Mouse (Mus musculus) limb, embryonic 14.5 days (tissue): ENCODE measurements at regions not wholly inside any gene's neighbourhood (a gene's known extent, or its start where the extent isn't known, plus 50 kb on each side); places are given as distances from the start of the nearest gene placed in this dataset.
A peak's percentile ranks its signal among the peaks of the same experiment; 100 is the strongest.
"Not testable (repeated sequence)": the region's sequence is repeated elsewhere in the genome, so short reads cannot be mapped to it uniquely, and the experiment has no call there.

Experiments
- ATAC-seq: fragments of 200-750 bp; cut with Nextera tagmentation; 2 replicates; pipeline ENCODE4 v1.8.0; 2017; ENCODE audit warnings: low read depth, moderate number of reproducible peaks, moderate TSS enrichment; ENCODE audit not compliant: low FRiP score
- DNase-seq: peaks from one replicate; pipeline ENCODE4 v3.0.0-alpha.2; 2015; ENCODE audit warnings: low spot score
- H3K27ac ChIP-seq: fragments of 300-500 bp; sonication (generic); replicated peaks from 2 replicates; pipeline ENCODE4 v1.5.1; 2014; ENCODE audit warnings: low read depth, mild to moderate bottlenecking, low read length, moderate library complexity, mixed read lengths
- H3K27me3 ChIP-seq: fragments of 300-500 bp; sonication (generic); 2 replicates; pipeline ENCODE4 v1.6.1; 2014; ENCODE audit warnings: low read length, mixed read lengths; ENCODE audit not compliant: control insufficient read depth, insufficient read depth
- H3K36me3 ChIP-seq: fragments of 300-500 bp; sonication (generic); 2 replicates; pipeline ENCODE4 v1.6.1; 2014; ENCODE audit warnings: mild to moderate bottlenecking, low read length, moderate library complexity, mixed read lengths; ENCODE audit not compliant: control insufficient read depth, insufficient read depth
- H3K4me1 ChIP-seq: fragments of 300-500 bp; sonication (generic); 2 replicates; pipeline ENCODE4 v1.6.1; 2014; ENCODE audit warnings: antibody characterized with exemption, low read length, mixed read lengths; ENCODE audit not compliant: control insufficient read depth, insufficient read depth
- H3K4me2 ChIP-seq: fragments of 300-500 bp; sonication (generic); replicated peaks from 2 replicates; pipeline ENCODE4 v1.6.1; 2014; ENCODE audit warnings: low read depth, mild to moderate bottlenecking, low read length, moderate library complexity; ENCODE audit not compliant: severe bottlenecking
- H3K4me3 ChIP-seq: fragments of 300-500 bp; sonication (generic); replicated peaks from 2 replicates; pipeline ENCODE4 v1.5.1; 2014; ENCODE audit warnings: low read length
- H3K9ac ChIP-seq: fragments of 300-500 bp; sonication (generic); 2 replicates; pipeline ENCODE4 v1.6.1; 2014; ENCODE audit warnings: mild to moderate bottlenecking, low read depth, low read length, moderate library complexity; ENCODE audit not compliant: severe bottlenecking
- H3K9me3 ChIP-seq: fragments of 300-500 bp; sonication (generic); 2 replicates; pipeline ENCODE4 v1.6.1; 2016; ENCODE audit warnings: low read length; ENCODE audit not compliant: control insufficient read depth
- POLR2A ChIP-seq: fragments of 200-500 bp; IDR thresholded peaks from 2 replicates; pipeline ENCODE4 v1.8.0; 2012; ENCODE audit warnings: inconsistent platforms, mild to moderate bottlenecking, moderate library complexity, borderline replicate concordance; ENCODE audit not compliant: insufficient read depth, insufficient read length; ENCODE audit errors: extremely low read depth
- WGBS: fragments of 180-500 bp; shearing (Covaris S2); extraction: QIAGEN DNeasy Blood & Tissue Kit; methylation state at CpG from one replicate; pipeline ENCODE4 v1.1.7; 2014; 5-methylcytosine and 5-hydroxymethylcytosine counted together

GRCm38 (mm10) chr17:15620746-15621694 lies 56.9 kb upstream of the Prdm9 start:
- no peak overlapping the region for H3K9ac ChIP-seq
- no peaks in the 10 kb centered on the region for H3K36me3 ChIP-seq
- no peak overlapping the region for H3K4me2 ChIP-seq
- 74% methylated on average over 7 of the region's 7 CpGs for WGBS
- DNase-seq (no peak), ATAC-seq (no peak)
- no peaks in the 10 kb centered on the region for H3K27me3 ChIP-seq
- no peaks in the 10 kb centered on the region for H3K9me3 ChIP-seq
- no peaks in the 10 kb centered on the region for H3K4me1 ChIP-seq
- no peak overlapping the region for H3K27ac ChIP-seq
- no peak overlapping the region for H3K4me3 ChIP-seq
- no peak for TF ChIP-seq POLR2A

DNA sequence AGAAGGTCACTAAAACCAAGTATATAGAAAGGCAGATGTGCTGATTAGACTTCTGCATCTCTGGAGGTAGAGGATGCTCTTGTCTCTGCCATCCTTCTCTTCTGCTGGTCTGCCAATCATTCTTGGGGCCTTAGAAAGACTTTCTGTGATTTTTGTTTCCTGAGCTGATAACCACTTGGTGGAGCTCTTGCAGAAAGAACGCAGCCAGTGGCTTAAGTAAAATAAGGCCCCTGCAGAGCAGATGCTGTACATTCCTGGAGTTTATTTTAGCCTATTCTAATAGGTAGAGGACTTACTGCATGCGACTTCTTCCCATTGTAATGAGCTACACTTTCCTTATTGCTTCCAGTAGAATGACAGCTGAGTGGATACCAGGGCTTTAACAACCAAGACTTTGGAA lies 58.8 kb upstream of the Prdm9 start:
- Histone ChIP-seq H3K27me3 (no peaks in the 10 kb centered on the region), H3K9ac (no peak overlapping the region), H3K4me2 (no peak overlapping the region), H3K27ac (no peak overlapping the region), H3K36me3 (no peaks in the 10 kb centered on the region), H3K4me3 (no peak overlapping the region), H3K9me3 (no peaks in the 10 kb centered on the region), H3K4me1 (no peaks in the 10 kb centered on the region)
- DNase-seq (peak; percentile 66), ATAC-seq (no peak)
- TF ChIP-seq POLR2A, result no peak
- WGBS, result 5% methylated on average over 2 of the region's 2 CpGs

DNA sequence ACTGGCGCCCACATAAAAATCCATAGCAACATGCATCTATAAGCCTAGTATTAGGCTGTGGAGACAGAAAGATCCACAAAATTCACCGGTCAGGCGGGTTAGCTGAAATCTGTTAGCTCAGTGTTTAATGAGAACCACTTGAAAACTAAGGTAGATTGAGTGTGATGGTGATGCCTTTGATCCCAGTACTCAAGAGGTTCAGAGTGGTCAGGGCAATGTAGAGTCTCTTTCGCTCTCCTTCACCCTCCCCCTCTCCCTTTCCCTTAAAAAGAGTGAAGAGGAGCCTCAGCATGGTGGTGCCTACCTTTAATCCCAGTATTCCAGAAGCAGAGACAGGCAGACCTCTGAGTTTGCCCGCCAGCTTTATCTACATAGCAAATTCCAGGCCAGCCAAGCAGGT lies 66.6 kb upstream of the Prdm9 start:
- Histone ChIP-seq H3K27ac (no peak overlapping the region), H3K4me1 (no peaks in the 10 kb centered on the region), H3K36me3 (no peaks in the 10 kb centered on the region), H3K4me2 (peak overlapping the region; percentile 42), H3K27me3 (no peaks in the 10 kb centered on the region), H3K4me3 (no peak overlapping the region), H3K9ac (no peak overlapping the region), H3K9me3 (no peaks in the 10 kb centered on the region)
- DNase-seq, result no peak
- no peak for TF ChIP-seq POLR2A
- no peak for ATAC-seq
- 47% methylated on average over 5 of the region's 5 CpGs for WGBS

GRCm38 (mm10) chr17:15631626-15632025 lies 67.5 kb upstream of the Prdm9 start:
- Histone ChIP-seq H3K4me3 (peak overlapping the region; percentile 16), H3K27me3 (no peaks in the 10 kb centered on the region), H3K4me1 (no peaks in the 10 kb centered on the region), H3K27ac (no peak overlapping the region), H3K9me3 (no peaks in the 10 kb centered on the region), H3K9ac (no peak overlapping the region), H3K4me2 (peak overlapping the region; percentile 42), H3K36me3 (no peaks in the 10 kb centered on the region)
- TF ChIP-seq POLR2A, result no peak
- WGBS, result 6% methylated on average over 11 of the region's 11 CpGs
- ATAC-seq, result no peak
- DNase-seq, result no peak

GRCm38 (mm10) chr17:15632090-15632489 lies 67.9 kb upstream of the Prdm9 start:
- no peaks in the 10 kb centered on the region for H3K36me3 ChIP-seq
- WGBS, result 26% methylated on average over 1 of the region's 1 CpGs
- H3K4me3 ChIP-seq, result no peak overlapping the region
- ATAC-seq, result no peak
- no peak overlapping the region for H3K9ac ChIP-seq
- peak overlapping the region; percentile 42 for H3K4me2 ChIP-seq
- DNase-seq, result no peak
- H3K9me3 ChIP-seq, result no peaks in the 10 kb centered on the region
- H3K4me1 ChIP-seq, result no peaks in the 10 kb centered on the region
- no peak for TF ChIP-seq POLR2A
- H3K27ac ChIP-seq, result no peak overlapping the region
- H3K27me3 ChIP-seq, result no peaks in the 10 kb centered on the region

GRCm38 (mm10) chr17:15639111-15639865 lies 65.5 kb upstream of the Chd1 start:
- not testable (repeated sequence) for ATAC-seq, H3K4me1 ChIP-seq, H3K36me3 ChIP-seq, H3K9me3 ChIP-seq, H3K4me3 ChIP-seq, H3K9ac ChIP-seq, DNase-seq, H3K27me3 ChIP-seq, H3K27ac ChIP-seq, H3K4me2 ChIP-seq
- 85% methylated on average over 12 of the region's 12 CpGs for WGBS
